Mouse (Mus musculus): ENCODE measurements around the gene Olfr69.
A peak's percentile ranks its signal among the peaks of the same experiment; 100 is the strongest.
"Not testable (repeated sequence)": the region's sequence is repeated elsewhere in the genome, so short reads cannot be mapped to it uniquely, and the experiment has no call there.

Gene Olfr69

GRCm38 (mm10) chr7:103771494-103771893 lies at the start of gene Olfr69:
Gene Olfr69 (minus strand): TSS chr7:103771594.
- DNase-seq, result no peak

- DNase-seq, result not testable (repeated sequence)
These were observed 43.7 kb upstream of the Olfr69 start for GRCm38 (mm10) chr7:103815085-103815484.

DNA sequence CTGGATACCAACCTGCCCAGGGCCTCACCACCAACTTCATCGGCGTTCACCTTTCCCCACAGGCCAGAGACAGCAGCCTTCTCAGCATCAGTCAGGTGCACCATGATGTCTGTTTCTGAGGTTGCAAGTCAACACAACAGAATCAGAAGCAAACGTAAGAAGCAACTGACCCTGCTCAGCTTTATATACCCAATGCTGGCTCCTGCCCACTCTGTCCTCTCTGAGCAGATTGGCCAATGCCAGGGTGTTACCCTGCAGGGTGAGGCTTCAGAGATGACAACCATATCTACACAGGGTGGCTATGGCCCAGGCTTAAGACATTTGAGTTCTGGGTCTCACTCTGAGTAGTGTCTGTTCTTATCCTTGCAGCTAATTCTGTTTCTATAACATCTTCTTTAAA lies 42.4 kb upstream of the Olfr69 start, which contains the start of gene Hbb-bt:
Hbb-bt (minus strand) TSS at position 231 of the 400 bp plus-strand sequence.
- DNase-seq, result no peak

DNA sequence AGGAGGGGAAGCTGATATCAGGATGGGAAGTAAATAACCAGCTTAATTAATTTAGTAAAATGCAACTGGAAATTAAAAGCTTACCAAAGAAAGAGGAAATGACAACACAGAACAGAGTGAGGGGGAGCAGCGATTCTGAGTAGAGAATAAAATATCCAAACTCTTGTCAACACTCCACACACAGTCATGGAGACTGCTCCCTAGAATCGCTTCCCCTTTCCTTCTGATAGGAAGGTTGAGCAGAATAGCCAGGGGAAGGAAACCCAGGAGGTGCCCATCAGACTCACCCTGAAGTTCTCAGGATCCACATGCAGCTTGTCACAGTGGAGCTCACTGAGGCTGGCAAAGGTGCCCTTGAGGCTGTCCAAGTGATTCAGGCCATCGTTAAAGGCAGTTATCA lies 41.8 kb upstream of the Olfr69 start:
- not testable (repeated sequence) for DNase-seq

GRCm38 (mm10) chr7:103812174-103812573 lies 40.8 kb upstream of the Olfr69 start:
- no peak for DNase-seq

DNA sequence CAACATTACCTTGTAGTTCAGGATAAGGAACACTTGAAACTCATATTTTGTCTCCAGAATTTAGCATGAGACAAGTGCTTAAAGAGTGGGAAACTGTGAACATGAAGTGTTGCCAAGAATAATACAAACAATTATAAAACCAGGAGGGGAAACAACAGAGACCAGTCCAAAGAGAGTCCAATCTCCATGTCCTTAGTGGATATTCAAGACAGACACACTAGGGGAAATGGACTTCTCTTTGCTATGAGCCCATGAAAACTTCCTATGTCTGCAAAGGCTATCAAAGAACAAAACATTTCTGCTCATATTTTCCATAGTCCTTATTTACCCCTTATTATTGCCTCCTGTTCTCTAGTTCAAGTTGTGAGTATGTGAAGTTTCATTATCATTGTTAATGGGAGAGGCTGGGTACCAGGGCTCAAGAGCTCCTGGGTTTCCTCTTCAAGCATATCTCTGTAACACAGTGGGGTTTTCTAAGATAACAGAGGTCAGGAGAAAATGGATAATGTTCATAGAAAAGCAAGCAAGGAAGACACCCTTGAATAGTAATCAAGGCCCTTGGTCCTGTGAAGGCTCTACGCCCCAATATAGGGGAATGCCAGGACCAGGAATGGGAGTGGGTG lies 39.9 kb upstream of the Olfr69 start:
- DNase-seq, result no peak

DNA sequence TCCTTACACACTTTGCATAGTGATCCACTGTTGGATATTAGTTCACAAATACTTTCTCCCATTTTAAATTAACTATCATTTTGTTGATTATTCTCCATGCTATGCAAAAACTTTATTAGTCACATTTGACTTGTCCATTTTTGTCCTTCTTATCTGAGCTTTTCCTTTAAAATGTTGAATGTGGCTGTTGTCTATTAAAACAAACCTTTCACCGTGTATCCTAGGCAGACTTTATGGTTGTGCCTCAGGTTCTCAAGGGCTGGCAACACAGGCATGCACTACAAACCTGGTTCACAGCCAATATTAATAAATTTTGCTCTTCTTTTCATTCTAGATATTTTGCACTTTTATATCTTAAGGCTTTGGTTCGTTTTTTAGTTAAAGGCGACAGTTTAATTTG lies 39.4 kb upstream of the Olfr69 start:
- DNase-seq, result no peak

DNA sequence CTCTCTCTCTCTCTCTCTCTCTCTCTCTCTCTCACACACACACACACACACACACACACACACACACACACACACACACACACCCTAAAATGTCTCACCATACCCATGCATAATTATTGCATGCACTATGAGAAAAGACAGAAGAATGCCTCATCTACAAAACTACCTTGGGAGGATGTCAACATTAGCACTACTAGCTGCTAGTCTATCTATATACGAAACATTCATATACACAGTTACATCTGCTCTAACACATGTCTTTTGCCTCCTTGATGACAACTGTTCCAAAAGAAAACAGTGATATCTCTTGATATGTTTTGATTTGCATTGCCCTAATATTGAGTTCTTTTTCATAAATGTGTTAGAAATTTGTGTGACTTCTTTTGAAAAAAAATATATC lies 38.9 kb upstream of the Olfr69 start:
- DNase-seq, result no peak

DNA sequence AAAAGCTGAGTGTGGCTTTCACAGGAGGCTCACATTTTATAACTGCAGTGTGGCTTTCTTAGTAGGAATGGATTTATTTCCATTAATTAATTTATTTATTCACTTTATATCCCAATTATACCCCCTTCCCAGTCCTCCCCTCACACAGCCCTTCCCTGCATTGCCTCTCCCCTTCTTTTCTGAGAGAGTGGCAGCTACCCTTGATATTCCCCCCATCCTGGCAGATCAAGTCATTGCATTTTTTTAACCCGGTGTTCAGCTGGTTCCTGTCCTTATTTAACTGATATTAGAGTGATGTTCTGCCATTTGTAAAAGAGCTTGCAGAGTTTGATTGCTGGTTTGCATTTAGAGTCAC lies 38.4 kb upstream of the Olfr69 start:
- DNase-seq, result no peak

GRCm38 (mm10) chr7:103808971-103809800 lies 37.8 kb upstream of the Olfr69 start:
- DNase-seq, result no peak

DNA sequence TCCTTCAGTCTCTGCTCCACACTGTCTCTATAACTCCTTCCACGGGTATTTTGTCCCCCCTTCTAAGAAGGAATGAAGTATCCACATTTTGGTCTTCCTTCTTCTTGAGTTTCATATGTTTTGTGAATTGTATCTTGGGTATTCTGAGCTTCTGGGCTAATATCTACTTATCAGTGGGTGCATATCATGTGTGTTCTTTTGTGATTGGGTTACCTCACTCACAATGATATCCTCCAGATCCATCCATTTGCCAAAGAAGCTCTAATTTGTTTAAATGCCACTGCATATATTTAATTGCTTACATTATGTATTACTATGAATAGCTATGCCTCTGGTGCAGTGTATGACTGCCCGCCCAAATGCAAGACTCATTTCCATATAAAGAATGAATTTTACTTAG lies 36.7 kb upstream of the Olfr69 start:
- DNase-seq, result not testable (repeated sequence)

DNA sequence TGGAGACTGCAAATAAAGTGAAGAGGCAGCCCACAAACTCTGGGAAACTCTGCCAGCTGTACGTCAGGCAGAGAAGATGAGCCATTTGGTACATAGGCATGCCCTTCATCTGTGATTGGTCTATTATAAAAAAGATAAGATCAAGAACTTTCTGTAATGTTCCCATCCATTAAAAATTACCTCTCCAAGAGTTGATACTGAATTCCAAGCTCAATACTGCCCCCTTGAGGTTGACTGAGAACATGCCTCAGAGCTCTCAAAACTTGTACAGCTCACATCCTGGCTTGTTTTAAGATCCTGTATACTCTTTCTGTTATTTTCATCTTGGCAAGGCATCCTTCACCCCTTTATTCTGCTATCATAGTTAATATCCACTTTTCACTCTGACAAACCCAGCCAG lies 35.5 kb upstream of the Olfr69 start:
- peak in 1 of 2 experiments; percentile 2 for DNase-seq

DNA sequence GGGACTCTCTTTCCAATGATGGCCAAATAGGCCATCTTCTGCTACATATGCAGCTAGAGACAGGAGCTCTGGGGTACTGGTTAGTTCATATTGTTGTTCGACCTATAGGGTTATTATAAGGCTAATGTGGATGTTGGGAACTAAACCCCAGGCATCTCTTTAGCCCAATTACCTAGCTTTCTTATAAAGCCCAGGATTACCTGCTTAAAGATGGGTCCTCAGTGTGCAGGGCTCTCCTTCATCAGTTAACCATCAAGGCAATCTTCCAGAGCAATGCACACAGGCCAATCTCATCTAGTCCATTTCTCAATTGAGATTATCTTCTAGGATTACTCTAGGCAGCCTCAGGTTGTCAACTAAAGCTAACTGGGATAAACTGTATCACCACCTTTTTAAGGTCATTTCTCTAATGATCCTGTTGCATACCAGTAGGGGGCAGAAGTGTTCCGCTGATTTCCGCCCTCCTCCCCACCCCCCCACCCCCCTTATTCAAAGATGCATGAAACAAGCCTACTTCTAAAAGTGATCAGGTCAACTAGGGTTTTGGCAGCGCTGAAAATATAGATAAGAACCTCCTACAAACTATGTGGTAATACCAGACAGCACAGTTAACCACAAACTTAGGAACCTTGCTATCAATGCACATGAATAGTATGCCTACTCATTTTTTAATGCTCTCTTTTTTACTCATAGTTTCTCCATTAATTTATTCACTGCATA lies 21.4 kb upstream of the Olfr69 start:
- no peak for DNase-seq

DNA sequence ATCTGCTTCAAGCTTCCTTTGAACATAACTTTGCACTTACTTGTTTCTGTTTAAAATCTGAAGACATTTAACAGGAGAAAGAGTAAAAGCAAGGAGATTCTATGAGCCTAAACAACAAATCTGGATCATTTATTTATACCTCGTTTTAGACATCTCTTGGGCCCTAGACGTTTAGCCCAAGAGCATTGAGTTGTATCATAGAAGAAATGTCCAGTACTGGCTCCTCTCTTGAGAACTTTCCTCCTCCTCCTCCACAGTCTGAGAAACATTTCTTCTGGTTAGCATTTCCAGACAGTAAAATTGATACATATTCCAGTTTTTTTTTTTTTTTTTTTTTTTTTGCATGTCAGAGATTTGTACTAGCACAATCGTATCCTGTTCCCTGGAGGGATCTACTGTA lies 20.3 kb upstream of the Olfr69 start, which contains the start of gene Olfr67:
Olfr67 (minus strand) TSS at position 101 of the 400 bp plus-strand sequence.
- no peak for DNase-seq

- DNase-seq, result no peak
These were observed 8.2 kb upstream of the Olfr69 start, which contains the start of gene Olfr68 for GRCm38 (mm10) chr7:103779598-103779997. Gene Olfr68 (minus strand): TSS chr7:103779698.

DNA sequence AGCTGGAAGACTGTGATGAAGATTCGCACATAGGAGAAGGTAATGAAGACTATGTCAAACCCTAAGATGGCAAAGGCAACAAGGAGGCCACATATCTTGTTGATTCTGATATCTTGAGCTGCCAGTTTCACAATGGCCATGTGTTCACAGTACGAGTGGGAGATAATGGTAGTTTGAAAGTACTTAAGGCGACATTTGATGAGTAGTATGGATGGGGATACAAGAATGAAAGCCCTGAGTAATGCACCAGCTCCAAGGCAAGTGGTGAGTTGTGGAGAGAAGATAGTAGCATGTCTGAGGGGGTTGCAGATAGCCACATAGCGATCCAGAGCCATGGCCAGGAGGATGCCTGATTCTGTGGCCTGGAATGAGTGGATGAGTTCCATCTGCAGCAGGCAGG lies 6.3 kb upstream of the Olfr69 start:
- not testable (repeated sequence) for DNase-seq

DNA sequence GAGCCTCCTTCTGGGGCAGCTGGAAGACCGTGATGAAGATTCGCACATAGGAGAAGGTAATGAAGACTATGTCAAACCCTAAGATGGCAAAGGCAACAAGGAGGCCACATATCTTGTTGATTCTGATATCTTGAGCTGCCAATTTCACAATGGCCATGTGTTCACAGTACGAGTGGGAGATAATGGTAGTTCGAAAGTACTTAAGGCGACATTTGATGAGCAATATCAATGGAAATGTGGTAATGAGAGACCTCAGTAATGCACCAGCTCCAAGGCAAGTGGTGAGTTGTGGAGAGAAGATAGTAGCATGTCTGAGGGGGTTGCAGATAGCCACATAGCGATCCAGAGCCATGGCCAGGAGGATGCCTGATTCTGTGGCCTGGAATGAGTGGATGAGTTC lies 3.7 kb downstream of the Olfr69 start:
- not testable (repeated sequence) for DNase-seq

- not testable (repeated sequence) for DNase-seq
These were observed 9.2 kb downstream of the Olfr69 start for GRCm38 (mm10) chr7:103762212-103762611.

DNA sequence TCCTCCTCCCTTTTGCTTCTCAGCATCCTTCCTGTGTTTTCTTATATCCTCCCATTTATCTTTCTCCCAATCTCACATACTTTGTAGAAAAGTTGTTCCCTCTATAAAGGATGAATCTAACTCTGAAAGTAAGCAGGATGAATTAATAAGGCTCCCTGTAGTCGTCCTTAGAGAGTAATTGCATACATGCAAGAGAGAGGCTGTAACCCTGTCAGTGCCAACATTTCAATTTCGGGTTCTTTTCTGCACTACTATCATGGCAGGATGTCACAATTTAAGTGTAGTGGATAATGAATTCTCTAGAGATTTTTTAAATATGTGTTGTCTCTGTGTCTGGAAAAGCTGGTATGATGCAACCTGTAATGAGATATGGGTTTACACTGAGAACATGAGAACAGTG lies 14.2 kb downstream of the Olfr69 start, which contains the start of gene Olfr630:
Olfr630 (minus strand) TSS at position 101 of the 400 bp plus-strand sequence.
- DNase-seq, result no peak

DNA sequence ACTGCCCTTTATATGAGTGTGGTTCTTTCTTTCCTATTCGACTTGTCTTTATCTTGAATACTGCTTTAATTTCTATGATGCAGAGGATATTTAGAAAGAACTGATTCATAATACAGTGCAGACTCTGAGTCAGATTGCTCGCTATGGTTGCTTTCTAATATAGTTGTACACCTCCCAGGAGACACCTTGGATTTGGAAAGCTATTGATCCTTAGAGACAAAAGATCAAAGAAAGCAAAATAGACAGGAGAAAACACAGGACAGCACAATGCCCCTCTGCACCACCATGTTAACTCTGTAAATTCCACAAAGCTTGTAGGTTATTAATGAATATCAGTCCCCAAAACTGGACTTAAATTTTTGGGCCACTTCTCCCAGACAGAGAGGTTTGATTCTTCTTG lies 26.6 kb downstream of the Olfr69 start, which contains the start of gene Olfr629:
Olfr629 (minus strand) TSS at position 101 of the 400 bp plus-strand sequence.
- DNase-seq, result no peak

DNA sequence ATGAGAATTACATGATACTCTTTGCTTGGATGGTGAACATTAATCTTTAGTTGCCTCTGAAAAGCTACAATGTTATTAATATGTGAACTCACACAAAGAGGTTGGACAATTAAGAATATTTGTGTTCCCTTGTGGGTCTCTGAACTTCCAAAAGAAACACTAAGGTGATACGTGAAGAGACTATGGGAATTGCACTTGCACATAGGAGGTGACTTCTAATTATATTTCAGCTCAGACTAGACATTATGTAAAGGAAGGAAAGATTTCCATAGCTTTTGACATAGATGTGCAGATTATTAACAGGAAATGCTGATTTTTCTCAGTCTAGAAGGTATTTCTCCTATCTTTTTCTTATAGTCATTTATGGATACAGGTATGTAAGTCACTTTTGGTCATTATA lies 41.3 kb downstream of the Olfr69 start, which contains the start of gene Olfr628:
Olfr628 (plus strand) TSS at position 301 of the 400 bp plus-strand sequence.
- DNase-seq, result no peak

DNA sequence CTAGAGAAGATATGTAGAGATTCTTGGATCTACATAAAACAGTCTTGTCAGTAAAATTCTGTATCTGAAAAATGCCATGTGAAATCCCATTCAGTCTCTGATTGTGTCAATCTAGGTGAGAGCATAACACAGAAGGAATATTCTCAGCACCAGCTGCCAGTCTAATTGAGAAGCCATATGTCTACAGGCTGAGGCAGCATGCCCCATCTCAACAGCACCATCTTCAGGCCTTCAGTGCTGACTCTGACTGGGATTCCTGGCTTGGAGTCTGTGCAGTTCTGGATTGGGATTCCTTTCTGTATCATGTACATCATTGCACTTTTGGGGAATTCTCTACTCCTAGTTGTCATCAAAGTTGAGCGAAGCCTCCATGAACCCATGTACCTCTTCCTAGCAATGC lies 55.0 kb downstream of the Olfr69 start:
- DNase-seq, result not testable (repeated sequence)

All from kidney, postnatal 4 days (tissue).